Mouse (Mus musculus) small intestine, adult 2 months (tissue): Measurements from ENCODE around the gene Cntln.

Source experiments
- CTCF ChIP-seq: fragments of 200-500 bp; IDR thresholded peaks from 2 replicates; pipeline ENCODE4 v1.5.1; 2012; ENCODE audit warnings: low read depth, mild to moderate bottlenecking, control low read depth, inconsistent platforms, low read length, moderate library complexity, mixed read lengths; ENCODE audit not compliant: insufficient replicate concordance, insufficient read length; ENCODE audit errors: extremely low read depth
- POLR2A ChIP-seq: fragments of 200-500 bp; IDR thresholded peaks from 2 replicates; pipeline ENCODE4 v1.6.1; 2012; ENCODE audit warnings: low read depth, mild to moderate bottlenecking, control low read depth, inconsistent platforms, low read length, moderate library complexity

DNA sequence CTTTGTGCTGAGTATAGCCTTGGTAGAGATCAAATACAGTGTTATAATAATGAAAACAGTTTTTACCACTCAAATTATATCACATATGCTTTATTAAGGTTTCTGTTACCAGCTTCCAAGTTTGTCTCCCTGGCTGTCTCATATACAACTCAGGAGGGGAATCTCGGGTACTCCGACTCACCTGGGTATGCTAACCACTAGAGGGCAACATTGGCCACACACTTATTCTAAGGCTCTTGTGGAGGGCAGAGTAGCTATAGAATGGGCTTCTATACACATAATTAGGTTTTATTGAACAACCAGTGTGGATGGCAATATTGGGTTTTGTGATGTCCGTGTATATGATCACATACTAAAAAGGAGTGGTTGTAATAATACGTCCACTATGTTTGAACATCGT is 47.1 kb upstream of the Cntln start:
- TF ChIP-seq CTCF = no peak
- no peak for TF ChIP-seq POLR2A
